Mouse (Mus musculus): ENCODE data around the gene Cks1b.

DNA sequence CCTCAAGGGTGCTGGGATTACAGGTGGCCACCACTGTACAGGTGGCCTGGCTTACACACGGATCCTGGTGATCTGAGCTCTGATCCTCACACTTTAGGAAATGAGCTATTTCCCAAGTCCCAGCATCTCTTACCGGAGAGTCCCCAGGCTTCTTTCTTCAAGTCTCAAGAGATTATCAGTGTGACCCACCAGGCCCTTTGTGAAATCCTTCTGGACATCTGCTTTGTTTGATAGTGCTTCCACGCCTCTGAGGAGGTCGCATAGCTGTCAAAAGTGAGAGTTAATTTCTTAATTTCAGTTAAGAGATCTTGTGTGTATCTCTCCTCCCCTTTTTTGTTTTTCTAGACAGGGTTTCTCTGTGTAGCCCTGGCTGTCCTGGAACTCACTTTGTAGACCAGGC lies 7.7 kb upstream of the Cks1b start:
- no peak for TF ChIP-seq MAFK (IDR thresholded peaks at IDR 0.05; ENCODE audit: insufficient read depth, low read depth, low read length)
- no peak for TF ChIP-seq HCFC1 (IDR thresholded peaks at IDR 0.05; ENCODE audit: borderline replicate concordance, insufficient read depth, low read length)

Measured in ES-E14 (cell line).